Mouse (Mus musculus) gastrocnemius, adult 18-20 months (tissue): ENCODE results near the gene Rptor. TPM values are rescaled to one million over a fixed set of nuclear protein-coding genes. Genes with fewer than 3 reads are reported as not detected.

Experiments
- DNase-seq: peaks from one replicate; pipeline ENCODE4 v3.0.0; 2021; ENCODE audit warnings: low spot score
- total RNA-seq, 2 experiments: library from RNA; stranded (reverse); gene quantifications; 2 replicates each; pipeline ENCODE4 v1.2.3; 2021

Rptor gene
- total RNA-seq, 2 experiments from 2014 or later, result 23.3 to 28.1 TPM

DNA sequence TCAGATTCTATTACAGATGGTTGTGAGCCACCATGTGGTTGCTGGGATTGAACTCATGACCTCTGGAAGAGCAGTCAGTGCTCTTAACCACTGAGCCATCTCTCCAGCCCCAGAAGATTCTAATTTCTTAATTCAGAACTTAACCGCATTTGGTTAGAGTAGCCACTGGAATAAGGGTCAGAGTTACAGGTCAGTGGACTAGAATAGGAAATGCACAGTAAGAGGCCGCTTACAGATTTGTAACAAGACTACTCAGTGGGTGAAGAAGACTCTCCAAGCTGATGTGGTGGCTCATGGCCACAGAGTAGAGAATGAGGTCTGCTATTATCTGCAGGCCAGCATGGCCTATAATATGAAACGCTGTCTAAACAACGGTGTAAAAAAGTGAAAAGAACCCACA lies 300.2 kb downstream of the Rptor start:
- no peak for DNase-seq

DNA sequence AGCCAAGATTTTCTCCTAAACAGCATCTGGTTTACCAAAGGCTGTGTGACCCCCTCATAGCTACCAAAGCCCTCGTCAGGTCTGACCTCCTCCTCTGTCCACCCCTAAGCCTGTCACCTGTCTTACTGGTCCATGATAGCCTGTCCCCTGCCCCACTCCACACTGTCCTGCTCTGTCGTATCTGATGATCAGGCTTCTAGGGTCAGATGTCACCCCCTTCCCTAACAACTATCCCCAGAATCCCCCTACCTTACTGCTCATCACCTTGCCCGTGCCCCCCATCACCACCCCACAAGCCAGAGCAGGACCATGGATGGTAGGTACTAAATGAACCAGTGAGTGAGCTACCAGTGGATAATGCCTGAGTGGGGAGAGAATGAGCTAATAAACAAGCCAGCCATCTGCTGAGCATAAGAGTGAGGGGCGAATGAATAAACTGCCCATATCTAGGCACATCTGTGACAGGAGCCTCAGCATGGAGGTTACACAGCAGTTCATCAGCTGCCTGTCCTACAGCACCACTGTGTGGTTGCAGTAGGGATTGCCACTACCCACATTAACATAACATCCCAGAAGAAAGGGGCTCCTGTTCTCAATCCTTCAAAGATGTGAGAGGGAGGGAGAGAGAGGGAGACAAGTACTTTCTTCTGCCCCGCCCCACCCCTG lies 302.0 kb downstream of the Rptor start:
- peak; percentile 54 for DNase-seq

DNA sequence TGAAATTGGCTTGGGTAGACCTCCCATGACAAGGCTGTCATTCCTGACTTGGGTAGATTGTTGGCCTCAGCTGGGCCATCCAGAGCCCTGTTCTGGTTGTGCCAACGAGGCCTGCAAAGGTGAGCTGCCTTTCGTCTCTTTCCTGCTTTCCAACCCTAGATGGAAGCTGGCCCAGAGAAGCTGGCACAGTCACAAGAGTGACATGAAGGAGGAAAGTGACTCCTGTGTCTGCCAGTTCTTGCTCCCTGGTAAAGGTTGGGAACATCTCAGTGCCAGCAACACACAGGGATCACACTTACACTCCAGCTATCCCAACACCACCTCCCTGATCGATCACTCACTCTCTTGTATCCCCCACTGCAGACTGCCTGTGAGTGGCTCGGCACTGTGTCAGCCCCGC lies 303.1 kb downstream of the Rptor start:
- DNase-seq, result no peak

DNA sequence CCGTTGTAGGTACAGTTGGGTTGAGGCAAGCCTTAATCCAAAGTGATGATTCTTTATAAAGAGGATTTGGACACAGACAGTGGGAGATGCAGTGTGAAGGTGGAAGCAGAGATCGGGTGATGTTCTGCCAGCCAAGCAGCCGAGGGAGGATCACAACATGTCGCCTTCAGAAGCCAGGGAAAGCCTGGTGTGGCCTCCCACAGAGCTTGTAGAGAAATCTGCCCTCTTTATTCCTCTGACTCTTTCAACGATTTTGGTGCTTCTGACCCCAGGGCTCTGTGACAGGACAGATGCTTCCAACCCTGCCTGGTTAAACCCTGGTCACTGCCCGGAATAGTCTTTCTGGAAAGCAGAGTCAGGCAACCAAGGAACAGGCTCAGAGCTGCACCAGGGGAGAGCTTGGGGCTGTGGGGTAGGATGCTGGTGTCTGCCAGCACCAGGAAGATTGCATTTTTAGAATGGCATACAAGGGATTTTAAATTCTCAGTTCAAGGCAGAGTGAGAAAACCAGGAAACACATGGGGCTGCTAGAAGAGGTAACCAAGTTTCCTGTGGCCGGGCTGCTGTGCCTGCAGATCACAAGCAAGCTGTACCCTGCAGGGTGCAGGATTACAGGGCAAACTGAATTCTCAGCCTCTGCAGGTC lies 304.4 kb downstream of the Rptor start:
- DNase-seq, result no peak

DNA sequence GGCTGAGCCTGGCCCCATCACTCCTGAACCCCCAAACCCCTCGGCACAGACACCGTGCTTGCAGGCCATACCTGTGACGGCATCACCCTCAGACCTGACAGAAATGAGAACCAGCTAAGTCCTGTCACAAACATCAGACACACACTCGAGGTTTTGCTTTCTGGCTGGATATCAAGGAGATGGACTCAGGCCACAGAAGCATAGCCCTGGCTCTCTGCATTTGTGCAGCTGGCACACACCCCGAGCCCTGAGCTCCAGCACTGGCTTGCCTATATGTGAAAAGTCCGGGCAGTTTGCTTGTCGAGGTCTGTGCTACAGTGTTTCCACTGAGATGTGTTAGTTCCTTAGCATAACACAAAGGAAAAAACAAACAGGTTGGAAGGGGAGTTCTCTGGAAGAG lies 305.0 kb downstream of the Rptor start:
- no peak for DNase-seq

DNA sequence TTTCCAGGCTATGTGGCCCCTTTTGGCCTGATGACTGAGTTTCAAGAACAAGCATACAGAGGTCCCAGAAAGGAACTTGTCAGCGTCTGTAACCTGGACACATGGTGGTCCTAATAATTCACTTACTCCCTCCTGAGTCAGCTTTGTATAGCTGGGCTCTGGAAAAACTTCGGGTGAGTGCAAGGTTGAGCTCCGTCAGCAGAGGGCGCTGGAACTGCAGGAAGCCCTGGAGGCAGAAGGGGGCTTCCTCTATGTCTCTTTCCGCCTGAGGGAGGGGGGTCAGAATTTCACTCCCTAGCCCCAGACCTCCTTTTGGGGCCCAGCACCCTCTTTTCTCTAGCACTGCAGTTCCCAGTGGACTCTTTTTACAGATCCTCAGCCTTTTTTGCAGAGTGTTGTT lies 306.7 kb downstream of the Rptor start:
- DNase-seq, result peak; percentile 67

DNA sequence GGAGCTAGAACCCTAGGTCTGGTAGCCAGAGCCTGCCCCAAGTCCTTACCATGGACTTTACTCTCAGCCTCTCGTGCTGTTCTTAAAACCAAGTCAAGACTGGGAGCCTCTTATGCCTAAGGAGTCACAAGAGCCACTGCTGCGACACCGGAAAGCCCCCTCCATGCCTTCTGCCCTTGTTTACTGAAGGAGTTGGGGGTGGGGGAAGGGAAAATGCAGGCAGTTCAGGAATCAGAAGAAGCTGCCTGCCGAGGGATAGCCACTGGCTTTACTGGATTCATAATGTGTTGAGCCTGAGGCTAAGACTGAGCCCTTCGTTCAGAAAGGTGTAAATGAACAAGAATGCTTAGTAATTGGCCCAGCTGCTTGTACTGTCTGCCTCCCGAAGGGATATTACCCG lies 310.1 kb downstream of the Rptor start:
- no peak for DNase-seq

DNA sequence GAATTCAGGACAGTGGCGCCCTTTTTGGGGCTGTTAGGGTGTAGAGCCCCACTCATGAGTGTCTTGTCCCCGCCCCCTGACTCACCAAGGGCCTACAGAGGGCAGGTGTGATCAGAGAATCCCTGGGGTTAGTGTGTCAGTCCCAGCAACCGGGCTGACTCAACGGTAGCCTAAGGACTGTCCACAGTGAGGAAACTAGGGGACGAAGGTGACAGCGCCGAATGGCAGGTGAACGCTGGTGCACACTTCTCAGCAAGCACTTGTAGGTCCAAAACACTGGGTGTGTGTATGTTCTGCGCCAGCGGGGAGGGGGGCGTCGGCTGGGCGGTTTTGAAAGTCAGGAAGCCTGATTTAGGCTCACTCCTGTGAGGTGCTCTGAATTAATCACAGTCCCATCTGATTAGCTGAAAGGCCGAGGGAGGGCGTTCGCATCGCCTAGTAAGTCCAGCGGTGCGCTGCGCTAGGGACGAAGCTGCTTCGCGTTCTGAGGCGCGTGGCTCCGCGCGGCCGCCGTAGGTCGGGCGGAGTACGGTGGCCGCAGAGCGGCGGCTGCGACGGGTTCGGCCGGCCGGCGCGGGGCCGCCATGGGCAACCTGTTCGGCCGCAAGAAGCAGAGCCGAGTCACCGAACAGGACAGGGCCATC lies 310.7 kb downstream of the Rptor start, which contains the start of gene Chmp6:
Gene Chmp6 (plus strand): TSS at position 151 of the 644 bp plus-strand sequence.
- peak; percentile 91 for DNase-seq

DNA sequence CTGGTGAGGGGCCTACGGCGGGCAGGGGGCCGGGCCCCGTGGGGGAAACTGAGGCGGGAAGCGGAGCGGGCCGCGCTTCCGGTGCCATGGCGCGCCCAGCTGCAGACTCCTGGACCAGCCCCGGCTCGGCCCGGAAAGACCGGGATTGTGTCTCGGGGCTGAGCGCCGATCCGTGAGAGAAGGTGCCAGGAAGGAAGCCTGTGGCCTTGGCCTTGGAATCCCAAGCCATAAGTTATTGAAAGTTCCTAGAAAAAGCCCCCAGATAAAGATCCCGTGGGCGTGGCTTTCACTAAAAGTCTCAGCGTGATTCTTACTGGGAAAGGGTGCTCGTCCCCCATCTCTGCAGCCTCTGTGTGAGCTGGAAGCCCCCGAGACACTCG lies 311.2 kb downstream of the Rptor start:
- no peak for DNase-seq

DNA sequence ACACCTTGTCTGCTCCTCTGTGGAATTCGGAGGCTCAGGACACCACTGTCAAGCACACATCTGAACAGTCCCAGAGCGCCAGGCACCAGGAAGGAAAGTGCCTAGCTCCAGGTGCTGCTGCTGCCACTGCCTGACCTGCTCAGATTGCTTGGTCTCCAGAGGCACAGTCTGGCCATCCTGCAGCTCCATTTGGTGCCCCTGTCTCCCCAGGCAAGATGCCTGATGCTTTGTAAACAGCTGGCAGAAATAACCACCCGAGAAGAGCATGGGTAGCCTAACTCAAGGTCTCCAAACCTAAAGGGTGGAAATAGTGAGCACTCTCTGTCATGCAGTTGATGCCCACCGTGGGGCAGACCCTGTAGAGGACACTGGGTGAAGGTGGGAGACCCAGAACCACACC lies 311.7 kb downstream of the Rptor start:
- no peak for DNase-seq

DNA sequence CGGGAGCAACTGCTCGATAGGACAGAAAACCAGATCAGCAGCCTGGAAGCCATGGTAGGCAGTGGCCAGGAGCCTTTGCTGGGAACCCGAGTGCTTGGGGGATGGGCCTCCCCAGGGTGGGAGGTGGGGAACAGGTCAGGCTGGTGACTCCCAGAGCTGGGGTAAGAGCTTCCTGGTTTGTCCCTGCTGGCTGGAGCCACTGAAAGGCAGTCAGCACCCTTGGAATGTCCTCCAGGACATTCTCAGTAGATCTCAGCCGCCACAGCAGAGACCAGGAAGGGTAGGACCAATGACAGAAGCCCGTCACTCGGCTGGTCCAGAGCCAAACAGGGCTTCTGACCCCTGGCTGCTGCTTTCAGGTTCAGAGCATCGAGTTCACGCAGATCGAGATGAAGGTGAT lies 313.0 kb downstream of the Rptor start:
- no peak for DNase-seq

DNA sequence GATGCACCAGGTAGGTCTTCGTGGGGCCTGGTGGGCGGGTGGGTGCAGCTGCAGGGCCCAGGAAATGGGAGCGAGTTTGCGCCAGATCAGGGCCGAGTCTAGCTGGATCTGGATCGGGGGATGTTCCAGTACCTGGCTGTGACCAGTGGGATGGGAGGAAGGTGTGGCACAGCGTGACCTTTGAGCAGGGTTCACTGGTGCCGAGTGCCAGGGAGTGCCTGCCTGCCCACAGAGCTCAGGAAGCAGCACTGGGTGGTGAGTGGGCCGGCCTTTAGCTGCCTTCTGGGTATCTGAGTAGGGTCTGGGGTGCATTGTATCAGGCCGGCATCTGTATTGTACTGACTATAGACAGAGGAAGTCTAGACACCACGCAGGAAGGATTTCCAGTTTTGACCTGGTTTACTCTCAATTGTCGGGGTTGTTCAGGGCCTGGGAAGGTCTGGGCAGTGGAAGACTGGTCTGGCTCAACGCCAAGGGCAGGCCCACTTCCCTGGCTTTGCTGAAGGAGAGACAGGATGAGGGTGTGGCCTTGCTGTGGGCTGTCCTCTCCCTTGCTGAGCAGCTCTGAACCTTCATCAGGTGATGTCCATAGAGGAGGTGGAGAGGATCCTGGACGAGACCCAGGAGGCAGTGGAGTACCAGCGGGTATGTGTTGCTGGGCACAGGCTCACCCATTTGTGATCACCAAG lies 313.5 kb downstream of the Rptor start:
- DNase-seq, result peak; percentile 38

DNA sequence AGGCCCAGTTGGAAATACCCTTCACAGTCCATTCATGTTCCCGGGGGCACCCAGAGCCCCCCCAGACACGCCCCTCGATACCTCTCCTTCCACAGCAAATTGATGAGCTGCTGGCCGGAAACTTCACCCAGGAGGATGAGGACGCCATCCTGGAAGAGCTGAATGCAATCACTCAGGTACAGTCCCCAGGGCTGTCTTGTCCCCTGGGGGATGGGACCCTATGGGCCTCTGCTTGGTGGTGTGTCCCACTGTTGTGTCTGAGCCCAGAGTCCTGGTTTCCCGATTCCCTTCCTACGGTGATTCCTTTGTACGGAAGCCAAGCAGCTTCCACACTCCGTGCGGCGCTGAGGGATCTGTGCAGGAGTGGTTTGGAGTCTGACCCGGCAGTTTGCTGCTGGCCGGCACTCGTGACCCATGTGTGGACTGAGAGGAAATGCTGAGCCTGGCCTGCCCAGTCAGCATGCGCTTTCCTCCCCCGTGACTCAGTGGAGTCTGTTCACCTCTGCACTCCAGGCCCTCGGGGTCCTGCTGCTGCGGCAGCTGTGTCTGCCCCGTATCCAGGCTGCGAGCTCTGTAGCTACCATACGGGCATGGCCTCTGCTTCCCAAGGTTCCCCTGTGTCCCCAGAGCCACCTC lies 314.2 kb downstream of the Rptor start:
- no peak for DNase-seq

DNA sequence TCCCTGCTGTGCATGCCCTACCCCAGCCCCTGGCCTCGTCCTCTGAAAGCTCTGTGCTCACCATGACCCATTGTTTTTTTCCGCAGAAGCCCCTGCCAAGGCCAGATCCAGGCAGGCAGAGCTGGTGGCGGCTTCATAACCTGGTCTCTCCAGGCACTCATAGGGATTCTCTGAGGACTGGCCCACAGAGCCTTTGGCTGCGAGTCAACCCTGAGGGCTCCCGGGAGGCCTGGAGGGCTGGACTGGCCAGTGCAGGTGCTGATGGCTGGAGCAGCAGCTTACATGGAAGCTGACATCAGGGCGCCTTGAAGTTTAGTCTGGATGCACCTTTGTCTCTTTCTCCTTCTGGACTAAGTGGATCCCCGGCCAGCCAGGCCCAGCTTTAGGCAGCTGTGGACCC lies 315.8 kb downstream of the Rptor start:
- DNase-seq, result no peak

DNA sequence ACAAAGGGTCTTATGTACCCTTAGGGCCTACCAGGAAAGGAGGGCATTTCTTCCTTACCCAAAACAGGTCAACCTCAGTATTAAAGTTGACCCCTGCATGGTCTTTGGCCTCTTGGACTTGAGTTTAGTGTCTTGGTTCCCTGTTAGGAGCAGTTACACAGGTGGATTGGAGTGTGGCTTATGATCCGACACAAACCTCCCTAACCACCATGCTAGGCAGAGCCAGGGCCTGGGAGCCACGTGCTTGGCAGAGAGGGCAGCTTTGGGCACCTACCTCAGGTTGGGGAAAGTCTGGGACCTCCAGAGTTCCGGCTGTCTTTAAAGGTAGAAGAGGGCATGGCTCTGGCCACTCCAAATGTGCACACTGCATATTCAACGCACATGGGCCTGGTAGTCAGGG lies 316.7 kb downstream of the Rptor start:
- DNase-seq, result no peak

DNA sequence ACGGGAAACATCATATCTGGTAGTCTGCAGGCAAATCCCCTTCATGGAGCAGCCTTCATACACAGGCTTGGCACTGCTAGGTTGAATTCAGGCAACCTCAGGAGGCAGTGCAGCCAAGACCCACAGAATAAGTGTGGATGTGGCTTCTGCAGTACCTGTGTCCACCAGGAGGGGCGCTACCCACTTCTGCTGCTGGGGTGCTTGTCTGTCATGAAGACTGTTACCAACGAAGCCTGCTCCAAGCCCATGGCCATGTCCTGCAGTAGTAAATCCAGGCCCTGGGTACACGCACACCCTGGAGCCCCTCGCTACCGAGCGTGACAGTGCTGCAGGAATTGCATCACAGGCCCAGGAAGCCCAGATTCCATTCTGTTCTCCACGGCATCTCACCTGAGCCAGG lies 317.2 kb downstream of the Rptor start:
- peak; percentile 61 for DNase-seq

DNA sequence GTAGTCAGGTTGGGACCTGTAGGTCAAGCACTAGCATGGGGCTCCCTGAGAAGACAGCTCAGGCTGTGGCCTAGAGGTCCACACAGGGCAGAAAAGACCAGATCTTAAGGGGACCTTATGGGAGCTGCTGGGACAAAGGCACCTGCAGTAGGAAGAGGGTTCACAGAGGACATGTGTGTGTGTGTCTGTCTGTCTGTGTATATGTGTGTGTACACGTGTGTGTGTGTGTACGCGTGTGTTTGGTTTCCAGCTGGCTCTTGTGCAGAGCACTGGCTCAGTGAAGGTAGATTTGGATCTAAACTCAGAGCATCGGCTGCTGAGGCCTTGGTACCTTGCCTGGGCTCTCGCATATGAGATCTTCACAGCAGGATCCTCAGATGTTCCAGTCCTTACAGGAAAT lies 318.0 kb downstream of the Rptor start:
- no peak for DNase-seq

DNA sequence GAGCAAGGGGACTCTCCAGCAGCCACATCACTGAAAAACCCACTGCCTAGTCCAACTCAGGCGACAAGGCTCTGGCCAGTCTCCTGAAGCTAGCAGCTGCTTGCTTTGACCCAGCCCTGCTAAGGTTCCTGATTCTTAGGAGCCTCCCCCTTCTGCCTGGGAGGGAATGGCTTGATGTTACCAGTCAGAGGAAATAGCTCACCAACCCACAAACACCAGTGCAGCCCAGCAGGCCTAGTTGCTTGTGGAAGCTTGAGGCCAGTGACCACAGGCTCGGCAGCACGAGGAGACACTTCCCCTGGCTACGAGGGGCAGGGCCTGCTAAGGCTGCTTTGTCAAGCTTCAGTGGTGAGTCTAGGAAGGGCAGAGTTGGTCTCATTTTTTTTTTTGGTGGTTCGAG lies 322.5 kb downstream of the Rptor start:
- no peak for DNase-seq

DNA sequence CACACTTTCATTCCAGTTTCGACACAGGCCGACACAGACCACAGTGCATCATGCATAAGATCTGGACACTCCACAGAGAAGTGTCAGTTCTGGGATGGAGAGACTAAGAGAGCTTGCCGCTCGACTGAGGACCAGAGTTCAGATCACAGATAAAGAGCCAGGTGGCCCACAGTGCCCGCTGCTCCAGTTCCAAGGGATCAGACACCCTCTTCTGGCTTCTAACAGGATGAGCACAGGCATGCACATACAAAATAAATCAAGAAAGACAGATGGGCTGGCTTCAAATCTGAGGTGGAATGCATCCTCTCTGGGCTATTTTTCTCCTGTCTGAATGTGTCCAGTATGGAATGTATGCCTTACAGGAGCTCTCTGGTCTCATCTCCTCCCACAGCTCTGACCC lies 324.1 kb downstream of the Rptor start:
- no peak for DNase-seq

DNA sequence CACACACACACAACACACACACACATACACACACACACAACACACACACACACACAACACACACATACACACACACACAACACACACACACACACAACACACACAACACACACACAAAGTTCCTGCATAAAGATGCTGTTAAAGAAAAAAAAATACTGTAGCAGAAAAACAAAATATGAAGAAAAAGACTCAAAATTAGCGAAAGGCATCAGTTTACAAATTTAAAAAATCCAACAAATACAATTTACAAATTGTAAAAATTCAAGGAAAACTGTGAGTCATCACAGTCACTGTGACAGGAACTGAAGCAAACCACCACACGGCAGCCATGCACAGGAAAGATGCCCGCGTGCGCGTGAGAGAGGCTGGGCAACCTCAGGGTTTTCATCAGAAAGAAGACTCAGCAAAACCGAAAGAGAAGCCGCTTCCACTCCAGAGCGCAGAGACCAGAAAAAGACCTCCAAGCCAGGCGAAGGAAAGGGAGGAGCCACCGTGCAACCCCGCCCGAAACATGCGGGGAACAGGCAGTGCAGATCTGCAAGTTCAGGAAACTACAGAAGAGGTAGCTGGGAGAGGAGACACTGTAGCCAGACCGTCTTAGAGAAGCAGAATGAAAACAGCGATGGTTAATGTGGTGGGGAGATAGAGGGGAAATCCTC lies 325.4 kb downstream of the Rptor start:
- peak; percentile 38 for DNase-seq

DNA sequence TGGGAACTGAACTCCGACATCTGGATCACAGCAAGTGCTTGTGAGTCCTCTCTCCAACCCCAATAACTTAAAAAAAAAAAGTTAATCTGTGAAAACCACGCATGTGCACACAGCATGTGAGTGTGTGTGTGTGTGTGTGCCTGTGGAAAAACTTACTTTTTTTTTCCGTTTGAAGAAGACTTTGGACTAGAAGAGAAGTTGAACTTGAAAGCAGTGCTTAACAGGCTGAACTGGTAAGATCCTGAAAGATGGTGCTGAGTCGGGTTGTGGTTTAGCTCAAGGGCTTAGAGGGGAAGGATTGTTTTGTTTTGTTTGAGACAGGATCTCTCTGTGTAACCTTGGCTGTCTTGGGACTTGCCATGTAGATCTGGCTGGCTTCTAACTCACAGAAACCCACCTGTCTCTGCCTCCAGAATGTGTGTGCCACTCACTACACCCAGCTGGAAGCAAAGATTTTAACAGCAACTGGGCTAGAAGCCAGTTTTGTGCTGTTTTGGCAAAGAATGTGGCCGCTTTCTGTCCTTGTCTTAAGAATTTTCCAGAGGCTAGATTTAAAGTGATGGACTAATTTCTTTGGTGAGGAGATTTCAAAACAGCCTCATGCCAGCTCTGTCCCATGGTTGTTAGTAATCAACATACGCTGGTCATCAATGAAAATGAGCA lies 327.0 kb downstream of the Rptor start:
- DNase-seq, result no peak
